Mouse (Mus musculus): ENCODE data around the gene Olfr1493-ps1.

The Olfr1493-ps1 gene

GRCm38 (mm10) chr19:13722978-13723377, at the start of gene Olfr1493-ps1:
Olfr1493-ps1 (plus strand) TSS chr19:13723278.
- DNase-seq (ENCODE audit: low spot score): no peak

- DNase-seq (ENCODE audit: low spot score): no peak
Observed at GRCm38 (mm10) chr19:13696968-13697367, 26.1 kb upstream of the Olfr1493-ps1 start, which contains the start of gene Olfr1491. Olfr1491 (plus strand) TSS chr19:13697268.

GRCm38 (mm10) chr19:13739428-13739827, 16.4 kb downstream of the Olfr1493-ps1 start, which contains the start of gene Olfr1494:
Olfr1494 (plus strand) TSS chr19:13739728.
- no peak for DNase-seq (ENCODE audit: low spot score)

DNA sequence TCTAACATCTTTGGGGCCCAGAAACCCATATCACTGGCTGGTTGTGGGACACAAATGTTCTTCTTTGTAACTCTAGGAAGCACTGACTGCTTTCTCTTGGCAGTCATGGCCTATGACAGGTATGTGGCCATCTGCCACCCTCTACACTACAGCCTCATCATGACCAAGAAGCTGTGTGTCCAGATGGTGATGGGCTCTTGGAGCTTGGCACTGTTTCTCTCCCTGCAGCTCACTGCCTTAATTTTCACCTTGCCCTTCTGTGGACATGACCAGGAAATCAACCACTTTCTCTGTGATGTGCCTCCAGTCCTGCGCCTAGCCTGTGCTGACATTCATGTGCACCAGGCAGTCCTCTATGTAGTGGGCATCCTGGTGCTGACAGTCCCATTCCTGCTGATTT, 26.3 kb downstream of the Olfr1493-ps1 start:
- DNase-seq (ENCODE audit: low spot score): no peak

- no peak for DNase-seq (ENCODE audit: low spot score)
Observed at GRCm38 (mm10) chr19:13764306-13764705, 41.2 kb downstream of the Olfr1493-ps1 start, which contains the start of gene Olfr1495. Olfr1495 (plus strand) TSS chr19:13764606.

- no peak for DNase-seq (ENCODE audit: low spot score)
Observed at GRCm38 (mm10) chr19:13768565-13769276, 45.6 kb downstream of the Olfr1493-ps1 start.

GRCm38 (mm10) chr19:13777578-13777977, 54.5 kb downstream of the Olfr1493-ps1 start, which contains the start of gene Olfr1496:
Olfr1496 (plus strand) TSS chr19:13777878.
- no peak for DNase-seq (ENCODE audit: low spot score)
